Mouse (Mus musculus): ENCODE results near the gene Ptbp1.

DNA sequence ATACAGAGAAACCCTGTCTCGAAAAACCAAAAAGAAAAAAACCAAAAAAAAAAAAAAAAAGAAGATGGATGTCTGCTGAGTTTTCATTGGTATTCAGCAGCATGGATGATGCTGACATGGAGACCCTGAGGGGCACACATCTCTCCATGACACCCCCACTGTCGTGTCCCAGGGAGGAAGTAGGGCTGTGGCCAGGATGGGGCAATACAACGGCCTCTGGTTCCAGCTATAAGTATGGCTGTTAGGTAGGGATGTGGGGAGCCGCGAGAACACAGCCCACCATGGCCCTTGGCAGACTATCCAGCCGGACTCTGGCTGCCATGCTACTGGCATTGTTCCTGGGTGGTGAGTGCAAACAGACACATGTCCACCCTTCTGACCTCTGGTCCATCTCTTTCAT lies 31.8 kb downstream of the Ptbp1 start, which contains the start of gene Elane:
- no peak for TF ChIP-seq GATA1 (IDR thresholded peaks at IDR 0.05; ENCODE audit: low read length)
- no peak for TF ChIP-seq TAL1 (IDR thresholded peaks at IDR 0.05; ENCODE audit: low read length)

Measured in erythroblast, embryonic 14.5 days (primary cell).